Mouse (Mus musculus) bone marrow macrophage, adult 2 months (primary cell): ENCODE data around the gene Pcgf2.

Source experiments
- CTCF ChIP-seq: IDR thresholded peaks from 2 replicates; pipeline ENCODE4 v1.5.1; 2012; ENCODE audit warnings: low read depth, mild to moderate bottlenecking, low read length, moderate library complexity
- POLR2A ChIP-seq: IDR thresholded peaks from 2 replicates; pipeline ENCODE4 v1.6.1; 2012; ENCODE audit warnings: mild to moderate bottlenecking, low read depth, low read length, borderline replicate concordance

GRCm38 (mm10) chr11:97665431-97665830 is 34.9 kb downstream of the Pcgf2 start:
- no peak for TF ChIP-seq CTCF
- TF ChIP-seq POLR2A = no peak
